Comparison of ENCODE assay signal across 25 mouse cellular contexts in the genomic region with DNA sequence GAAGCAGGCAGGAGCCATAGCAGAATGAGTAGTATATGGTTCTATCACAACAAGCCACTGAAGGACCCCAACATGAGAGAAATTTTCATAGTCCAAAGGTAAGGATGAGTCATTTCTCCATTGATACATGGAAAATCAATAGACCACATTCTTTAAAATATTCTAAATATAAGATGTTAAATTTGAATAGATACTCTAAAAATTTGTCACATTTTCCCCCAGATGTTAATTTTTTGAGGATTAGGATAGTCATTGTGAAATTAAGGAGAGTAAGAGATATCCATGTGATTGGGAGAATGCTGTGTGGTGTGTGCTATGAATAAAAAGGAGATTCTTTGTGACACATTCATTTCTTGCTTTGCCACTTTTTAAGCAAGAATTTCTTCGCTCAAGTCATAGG.
"Had no signal": no experiment of that assay in that cellular context is flagged by ENCODE, and none has a peak within 500 bp of the region (broad histone marks: within the 10 kb centered on the region; RNA-seq: fewer than 3 reads in every experiment).

No protein-coding gene starts in this region.

- H3K4me2 ChIP-seq: embryonic facial prominence, embryonic 12.5 days; embryonic facial prominence, embryonic 13.5 days; embryonic facial prominence, embryonic 15.5 days; forebrain, embryonic 12.5 days; forebrain, embryonic 13.5 days; forebrain, embryonic 15.5 days had no signal

- H3K9me3 ChIP-seq: embryonic facial prominence, embryonic 10.5 days; embryonic facial prominence, embryonic 12.5 days; embryonic facial prominence, embryonic 13.5 days; embryonic facial prominence, embryonic 15.5 days; forebrain, embryonic 10.5 days; forebrain, embryonic 12.5 days; forebrain, embryonic 13.5 days; forebrain, embryonic 15.5 days had no signal

- DNase-seq: cerebellum, adult 8-10 months; cerebellum, adult 9-10 months; cerebellum, adult 9-11 months; cerebellum, postnatal 10 days; cerebellum, postnatal 14 days; cerebellum, postnatal 25 days; embryo, embryonic 11 days; forebrain, postnatal 0 days; gastrocnemius, adult 2 months; gastrocnemius, postnatal 10 days; gastrocnemius, postnatal 14 days; gastrocnemius, postnatal 25 days; gastrocnemius, postnatal 36 days; heart, adult 11 months; heart, adult 18-20 months; heart, adult 2 months had no signal

- H3K27ac ChIP-seq: embryonic facial prominence, embryonic 10.5 days; embryonic facial prominence, embryonic 12.5 days; embryonic facial prominence, embryonic 13.5 days; embryonic facial prominence, embryonic 15.5 days; forebrain, embryonic 10.5 days; forebrain, embryonic 12.5 days; forebrain, embryonic 13.5 days; forebrain, embryonic 15.5 days; gastrocnemius, adult 2 months; heart, adult 2 months had no signal

- H3K27me3 ChIP-seq: embryonic facial prominence, embryonic 12.5 days; embryonic facial prominence, embryonic 13.5 days; embryonic facial prominence, embryonic 15.5 days; forebrain, embryonic 12.5 days; forebrain, embryonic 13.5 days; forebrain, embryonic 15.5 days had no signal

- H3K4me1 ChIP-seq: embryonic facial prominence, embryonic 10.5 days; embryonic facial prominence, embryonic 12.5 days; embryonic facial prominence, embryonic 13.5 days; embryonic facial prominence, embryonic 15.5 days; forebrain, embryonic 10.5 days; forebrain, embryonic 12.5 days; forebrain, embryonic 13.5 days; forebrain, embryonic 15.5 days had no signal

- H3K36me3 ChIP-seq: embryonic facial prominence, embryonic 10.5 days; embryonic facial prominence, embryonic 12.5 days; embryonic facial prominence, embryonic 13.5 days; embryonic facial prominence, embryonic 15.5 days; forebrain, embryonic 10.5 days; forebrain, embryonic 12.5 days; forebrain, embryonic 15.5 days had no signal

- H3K4me3 ChIP-seq: embryonic facial prominence, embryonic 10.5 days; embryonic facial prominence, embryonic 12.5 days; embryonic facial prominence, embryonic 13.5 days; embryonic facial prominence, embryonic 15.5 days; erythroblast, embryonic 14.5 days; forebrain, embryonic 10.5 days; forebrain, embryonic 12.5 days; forebrain, embryonic 13.5 days; forebrain, embryonic 15.5 days; gastrocnemius, adult 2 months; heart, adult 2 months had no signal

- H3K9ac ChIP-seq: embryonic facial prominence, embryonic 12.5 days; embryonic facial prominence, embryonic 13.5 days; embryonic facial prominence, embryonic 15.5 days; forebrain, embryonic 12.5 days; forebrain, embryonic 13.5 days; forebrain, embryonic 15.5 days; forebrain, postnatal 0 days had no signal
